Comparison of ENCODE assay signal across 13 mouse cellular contexts in genomic region chr4:94683305-94683704, GRCm38 (mm10). TPM values are rescaled to one million over a fixed set of nuclear protein-coding genes. Genes with fewer than 3 reads are reported as not detected.
DNase-seq lines count a peak whose midpoint lies in the region; ATAC-seq and TF ChIP-seq lines count a peak whose summit lies in the region.
"Had no signal": no experiment of that assay in that cellular context is flagged by ENCODE, and none has a peak within 500 bp of the region (broad histone marks: within the 10 kb centered on the region; RNA-seq: fewer than 3 reads in every experiment).

No protein-coding gene starts in this region.

- peaks cover 38% of the 10 kb centered on the region for H3K36me3 ChIP-seq in embryonic facial prominence, embryonic 14.5 days (ENCODE audit: control insufficient read depth, insufficient read depth, low read length)
- peaks cover 65% of the 10 kb centered on the region for H3K36me3 ChIP-seq in embryonic facial prominence, embryonic 10.5 days (replicated peaks)
- peaks cover 9% of the 10 kb centered on the region; the same call in 1 of the 2 replicates for H3K36me3 ChIP-seq in heart, embryonic 10.5 days
- no peaks in the 10 kb centered on the region for H3K36me3 ChIP-seq in lung, postnatal 0 days (ENCODE audit: insufficient read depth, low read length)
- H3K36me3 ChIP-seq in forebrain, embryonic 10.5 days (replicated peaks) = peaks cover 74% of the 10 kb centered on the region

- no peak for ATAC-seq in embryonic facial prominence, embryonic 14.5 days (ENCODE audit: low read depth)
- ATAC-seq in lung, postnatal 0 days = peak; percentile 73
- ATAC-seq: hindbrain, postnatal 0 days had no signal

- no peak for TF ChIP-seq CTCF in lung, postnatal 0 days (IDR thresholded peaks at IDR 0.05)

- H3K4me1 ChIP-seq in embryonic facial prominence, embryonic 14.5 days (ENCODE audit: control insufficient read depth, insufficient read depth, low read length) = no peaks in the 10 kb centered on the region
- H3K4me1 ChIP-seq in embryonic facial prominence, embryonic 10.5 days = no peaks in the 10 kb centered on the region
- H3K4me1 ChIP-seq in heart, embryonic 10.5 days = no peaks in the 10 kb centered on the region
- H3K4me1 ChIP-seq in lung, postnatal 0 days (ENCODE audit: insufficient read depth, low read depth, low read length) = no peaks in the 10 kb centered on the region
- H3K4me1 ChIP-seq in forebrain, embryonic 10.5 days = no peaks in the 10 kb centered on the region
- H3K4me1 ChIP-seq: midbrain, embryonic 12.5 days had no signal

- peak; percentile 2 for DNase-seq in embryonic facial prominence, embryonic 14.5 days (ENCODE audit: low spot score)
- no peak for DNase-seq in embryonic facial prominence, embryonic 10.5 days (ENCODE audit: low spot score)
- no peak for DNase-seq in heart, embryonic 10.5 days (ENCODE audit: low spot score)
- DNase-seq in kidney, adult 9 months = peak; percentile 50
- peak; percentile 54 for DNase-seq in lung, postnatal 0 days (ENCODE audit: low spot score)
- DNase-seq in right cerebral cortex, adult 18-20 months = no peak
- DNase-seq in forebrain, embryonic 10.5 days (ENCODE audit: extremely low spot score, low spot score) = no peak
- DNase-seq in thymus, postnatal 10 days (ENCODE audit: low spot score in 2 of 2) = no peak
- DNase-seq: cerebellum, adult 18-20 months had no signal

- no peak overlapping the region for H3K4me2 ChIP-seq in embryonic facial prominence, embryonic 14.5 days (ENCODE audit: low read depth, low read length)
- no peak overlapping the region for H3K4me2 ChIP-seq in lung, postnatal 0 days (replicated peaks; ENCODE audit: low read depth, low read length)
- H3K4me2 ChIP-seq: midbrain, embryonic 12.5 days had no signal

- TF ChIP-seq EP300 in lung, postnatal 0 days (IDR thresholded peaks at IDR 0.05) = peak; percentile 91

- no peak overlapping the region for H3K27ac ChIP-seq in embryonic facial prominence, embryonic 14.5 days (replicated peaks; ENCODE audit: low read depth, low read length)
- no peak overlapping the region for H3K27ac ChIP-seq in embryonic facial prominence, embryonic 10.5 days (replicated peaks)
- H3K27ac ChIP-seq in heart, embryonic 10.5 days = peak overlapping the region; percentile 23; the same call in 1 of the 2 replicates
- H3K27ac ChIP-seq in lung, postnatal 0 days (ENCODE audit: low read length) = no peak overlapping the region
- H3K27ac ChIP-seq in forebrain, embryonic 10.5 days = no peak overlapping the region
- H3K27ac ChIP-seq: hindbrain, postnatal 0 days; liver, embryonic 14.5 days; midbrain, embryonic 12.5 days had no signal

- H3K27me3 ChIP-seq in embryonic facial prominence, embryonic 14.5 days (replicated peaks; ENCODE audit: control insufficient read depth, insufficient read depth, low read length) = no peaks in the 10 kb centered on the region
- no peaks in the 10 kb centered on the region for H3K27me3 ChIP-seq in embryonic facial prominence, embryonic 10.5 days (replicated peaks; ENCODE audit: low read depth, poor library complexity, severe bottlenecking)
- H3K27me3 ChIP-seq in heart, embryonic 10.5 days (ENCODE audit: insufficient read depth, poor library complexity, severe bottlenecking) = no peaks in the 10 kb centered on the region
- no peaks in the 10 kb centered on the region for H3K27me3 ChIP-seq in lung, postnatal 0 days (replicated peaks; ENCODE audit: insufficient read depth, low read length)
- no peaks in the 10 kb centered on the region for H3K27me3 ChIP-seq in forebrain, embryonic 10.5 days (ENCODE audit: poor library complexity, severe bottlenecking)
- H3K27me3 ChIP-seq: midbrain, embryonic 12.5 days had no signal

- no peaks in the 10 kb centered on the region for H3K9me3 ChIP-seq in embryonic facial prominence, embryonic 14.5 days (ENCODE audit: control insufficient read depth, low read length)
- H3K9me3 ChIP-seq in embryonic facial prominence, embryonic 10.5 days = no peaks in the 10 kb centered on the region
- no peaks in the 10 kb centered on the region for H3K9me3 ChIP-seq in heart, embryonic 10.5 days
- H3K9me3 ChIP-seq in lung, postnatal 0 days (ENCODE audit: low read length) = no peaks in the 10 kb centered on the region
- no peaks in the 10 kb centered on the region for H3K9me3 ChIP-seq in forebrain, embryonic 10.5 days
- H3K9me3 ChIP-seq: midbrain, embryonic 12.5 days had no signal

- WGBS in embryonic facial prominence, embryonic 14.5 days = 76% methylated on average over 5 of the region's 5 CpGs
- 86% methylated on average over 5 of the region's 5 CpGs for WGBS in embryonic facial prominence, embryonic 10.5 days
- WGBS in heart, embryonic 10.5 days = 69% methylated on average over 5 of the region's 5 CpGs
- WGBS in lung, postnatal 0 days = 66% methylated on average over 5 of the region's 5 CpGs
- WGBS in forebrain, embryonic 10.5 days = 90% methylated on average over 5 of the region's 5 CpGs

- no peak overlapping the region for H3K9ac ChIP-seq in embryonic facial prominence, embryonic 14.5 days (ENCODE audit: low read depth, low read length)
- H3K9ac ChIP-seq in lung, postnatal 0 days (replicated peaks; ENCODE audit: low read depth) = no peak overlapping the region
- H3K9ac ChIP-seq: liver, embryonic 14.5 days; midbrain, embryonic 12.5 days had no signal

- no peak overlapping the region for H3K4me3 ChIP-seq in embryonic facial prominence, embryonic 14.5 days (ENCODE audit: low read depth, low read length)
- H3K4me3 ChIP-seq in embryonic facial prominence, embryonic 10.5 days = no peak overlapping the region
- H3K4me3 ChIP-seq in heart, embryonic 10.5 days = no peak overlapping the region
- H3K4me3 ChIP-seq in lung, postnatal 0 days (ENCODE audit: low read depth, low read length) = no peak overlapping the region
- no peak overlapping the region for H3K4me3 ChIP-seq in forebrain, embryonic 10.5 days
- H3K4me3 ChIP-seq: erythroblast, embryonic 14.5 days; midbrain, embryonic 12.5 days had no signal

RNA-seq across cellular contexts. Expression of gene Lrrc19, which starts 33.4 kb away (rescaled TPM):
- 0.31 and 0.45 TPM in 2 replicates for polyA plus RNA-seq in embryonic facial prominence, embryonic 14.5 days (2014; fragmentation: Nextera tagmentation; extraction: Ambion mirVana)
- 0.94 and 1.0 TPM in 2 replicates for polyA plus RNA-seq in embryonic facial prominence, embryonic 10.5 days (2016; fragmentation: Nextera tagmentation; extraction: Ambion mirVana)
- 0.36 and 0.65 TPM in 2 replicates for polyA plus RNA-seq in heart, embryonic 10.5 days (2016; fragmentation: Nextera tagmentation; extraction: Ambion mirVana)
- polyA plus RNA-seq in lung, postnatal 0 days (2015; fragmentation: Nextera tagmentation; extraction: Ambion mirVana) = 0.05 and 0.13 TPM in 2 replicates
- polyA plus RNA-seq in forebrain, embryonic 10.5 days (2016; fragmentation: Nextera tagmentation; extraction: Ambion mirVana) = 1.4 TPM in 2 replicates
- polyA plus RNA-seq: erythroblast, embryonic 14.5 days had no signal

RNA-seq across cellular contexts. Expression of gene Tek, which starts 55.8 kb away (rescaled TPM):
- 21.7 and 22.6 TPM in 2 replicates for polyA plus RNA-seq in embryonic facial prominence, embryonic 14.5 days (2014; fragmentation: Nextera tagmentation; extraction: Ambion mirVana)
- 9.4 TPM in 2 replicates for polyA plus RNA-seq in embryonic facial prominence, embryonic 10.5 days (2016; fragmentation: Nextera tagmentation; extraction: Ambion mirVana)
- 41.4 and 63.6 TPM in 2 replicates for polyA plus RNA-seq in heart, embryonic 10.5 days (2016; fragmentation: Nextera tagmentation; extraction: Ambion mirVana)
- 71.8 and 75.8 TPM in 2 replicates for polyA plus RNA-seq in lung, postnatal 0 days (2015; fragmentation: Nextera tagmentation; extraction: Ambion mirVana)
- 8.5 and 8.9 TPM in 2 replicates for polyA plus RNA-seq in forebrain, embryonic 10.5 days (2016; fragmentation: Nextera tagmentation; extraction: Ambion mirVana)
- polyA plus RNA-seq: erythroblast, embryonic 14.5 days had no signal

Comparison
In these comparisons a context has a peak if more than half of its experiments do, and no peak if none do; other contexts are left out.
1. DNase-seq: peak in embryonic facial prominence, embryonic 14.5 days (single experiment), kidney, adult 9 months (single experiment) and lung, postnatal 0 days (single experiment); none in embryonic facial prominence, embryonic 10.5 days (single experiment), heart, embryonic 10.5 days (single experiment), right cerebral cortex, adult 18-20 months (single experiment), forebrain, embryonic 10.5 days (single experiment) and thymus, postnatal 10 days (0 of 2).